Mouse (Mus musculus) CH12.LX (cell line): ENCODE measurements at regions not wholly inside any gene's neighbourhood (a gene's known extent, or its start where the extent isn't known, plus 50 kb on each side); places are given as distances from the start of the nearest gene placed in this dataset.
A peak's percentile ranks its signal among the peaks of the same experiment; 100 is the strongest.
"Not testable (repeated sequence)": the region's sequence is repeated elsewhere in the genome, so short reads cannot be mapped to it uniquely, and the experiment has no call there.

Experiments used
- DNase-seq: peaks from one replicate; pipeline ENCODE4 v3.0.0-alpha.2; 2013; ENCODE audit errors: extremely low read depth
- H3K27ac ChIP-seq: 2 replicates; pipeline ENCODE4 v1.5.1; 2012; ENCODE audit warnings: low read depth, mild to moderate bottlenecking, control low read depth, moderate library complexity; ENCODE audit not compliant: insufficient read depth
- H3K27me3 ChIP-seq: replicated peaks from 2 replicates; pipeline ENCODE3; 2012; ENCODE audit warnings: inconsistent platforms
- H3K36me3 ChIP-seq, 2 experiments: replicated peaks in 1 of 2; 2 replicates each; pipeline versions ENCODE3 to v1.6.1; 2012; ENCODE audit warnings: inconsistent platforms in 1 of 2, low read length in 1 of 2, mild to moderate bottlenecking in 1 of 2, mixed read lengths in 1 of 2, moderate library complexity in 1 of 2; ENCODE audit not compliant: control insufficient read depth in 1 of 2, insufficient read depth in 1 of 2
- H3K4me1 ChIP-seq, 2 experiments: 2 replicates each; pipeline ENCODE4 v1.6.1; 2012; ENCODE audit warnings: inconsistent platforms in 1 of 2, moderate library complexity in 1 of 2; ENCODE audit not compliant: insufficient read depth in 2 of 2, control insufficient read depth in 1 of 2
- H3K4me2 ChIP-seq: 2 replicates; pipeline ENCODE4 v1.6.1; 2012; ENCODE audit warnings: low read depth, mild to moderate bottlenecking, control low read depth; ENCODE audit not compliant: poor library complexity, insufficient read depth, severe bottlenecking
- H3K4me3 ChIP-seq, 3 experiments: fragments of 150-350 bp in 1 of 3; sonication (generic) in 1 of 3; replicated peaks in 1 of 3; 2 replicates each; pipeline versions ENCODE3 to v1.5.1; 2011 to 2012; ENCODE audit warnings: low read depth in 2 of 3, low read length in 2 of 3, mild to moderate bottlenecking in 2 of 3, moderate library complexity in 2 of 3, control low read depth in 1 of 3, improper control_type of control experiment in 1 of 3, inconsistent platforms in 1 of 3, mixed read lengths in 1 of 3; ENCODE audit not compliant: poor library complexity in 1 of 3
- H3K79me2 ChIP-seq: replicated peaks from 2 replicates; pipeline ENCODE4 v1.6.1; 2012; ENCODE audit warnings: mild to moderate bottlenecking, moderate library complexity; ENCODE audit not compliant: control insufficient read depth, poor library complexity, insufficient read depth, severe bottlenecking; ENCODE audit errors: extremely low read depth
- H3K9ac ChIP-seq: 2 replicates; pipeline ENCODE4 v1.6.1; 2012; ENCODE audit warnings: low read depth, mild to moderate bottlenecking, control low read depth, moderate library complexity; ENCODE audit not compliant: insufficient read depth
- H3K9me3 ChIP-seq: replicated peaks from 2 replicates; pipeline ENCODE3; 2012; ENCODE audit warnings: low read length, inconsistent platforms, mixed read lengths
- BHLHE40 ChIP-seq: IDR thresholded peaks from 2 replicates; pipeline ENCODE4 v1.6.1; 2011; ENCODE audit warnings: mild to moderate bottlenecking, low read depth, low read length, improper control_type of control experiment
- E2F4 ChIP-seq: IDR thresholded peaks from 2 replicates; pipeline ENCODE4 v1.6.1; 2011; ENCODE audit warnings: low read depth, low read length, improper control_type of control experiment; ENCODE audit not compliant: insufficient replicate concordance
- ETS1 ChIP-seq: conservative IDR thresholded peaks from 2 replicates; pipeline ENCODE4 v1.6.1; 2012; ENCODE audit warnings: low read depth, mild to moderate bottlenecking, inconsistent platforms, low read length, improper control_type of control experiment, moderate library complexity
- IRF4 ChIP-seq: IDR thresholded peaks from 2 replicates; pipeline ENCODE4 v1.6.1; 2014; ENCODE audit warnings: low read depth, mild to moderate bottlenecking, inconsistent platforms, low read length, improper control_type of control experiment
- KAT2A ChIP-seq: IDR thresholded peaks from 2 replicates; pipeline ENCODE4 v1.6.1; 2012; ENCODE audit warnings: low read length, improper control_type of control experiment, inconsistent platforms; ENCODE audit not compliant: insufficient replicate concordance
- MXI1 ChIP-seq: IDR thresholded peaks from 2 replicates; pipeline ENCODE4 v1.6.1; 2011; ENCODE audit warnings: mild to moderate bottlenecking, low read depth, low read length, improper control_type of control experiment
- NELFE ChIP-seq: IDR thresholded peaks from 2 replicates; pipeline ENCODE4 v1.6.1; 2011; ENCODE audit warnings: low read depth, low read length, improper control_type of control experiment
- PAX5 ChIP-seq: IDR thresholded peaks from 2 replicates; pipeline ENCODE4 v1.6.1; 2012; ENCODE audit warnings: low read length, inconsistent platforms, mixed read lengths
- POLR2AphosphoS2 ChIP-seq: IDR thresholded peaks from 2 replicates; pipeline ENCODE4 v1.6.1; 2011; ENCODE audit warnings: low read depth, low read length, improper control_type of control experiment
- RAD21 ChIP-seq: IDR thresholded peaks from 2 replicates; pipeline ENCODE4 v1.6.1; 2011; ENCODE audit warnings: low read depth, mild to moderate bottlenecking, low read length, improper control_type of control experiment, moderate library complexity
- RCOR1 ChIP-seq: conservative IDR thresholded peaks from 2 replicates; pipeline ENCODE4 v1.6.1; 2012; ENCODE audit warnings: low read depth, mild to moderate bottlenecking, inconsistent platforms, low read length, improper control_type of control experiment
- SIN3A ChIP-seq: IDR thresholded peaks from 2 replicates; pipeline ENCODE4 v1.6.1; 2012; ENCODE audit warnings: low read length, improper control_type of control experiment, inconsistent platforms
- USF1 ChIP-seq: IDR thresholded peaks from 2 replicates; pipeline ENCODE4 v1.6.1; 2014; ENCODE audit warnings: low read depth, mild to moderate bottlenecking, inconsistent platforms, low read length, improper control_type of control experiment
- ZC3H11A ChIP-seq: IDR thresholded peaks from 2 replicates; pipeline ENCODE4 v1.6.1; 2012; ENCODE audit warnings: low read depth, mild to moderate bottlenecking, inconsistent platforms, low read length, improper control_type of control experiment
- ZKSCAN1 ChIP-seq: IDR thresholded peaks from 2 replicates; pipeline ENCODE4 v1.6.1; 2012; ENCODE audit warnings: low read depth, inconsistent platforms, low read length, improper control_type of control experiment, borderline replicate concordance
- dilution Hi-C: fragments of 300-500 bp; cut with MboI; formaldehyde crosslinking; loops from 2 replicates; pipeline ENCODE4 v1.14.3; 2020; ENCODE audit warnings: low sequenced_read_pairs; ENCODE audit not compliant: extremely low pct_unique_long_range_greater_than_20kb, extremely low pct_ligation_motif_present
- in situ Hi-C: fragments of 300-500 bp; cut with MboI; formaldehyde crosslinking; loops from 3 replicates; pipeline ENCODE4 v1.14.3; 2019; ENCODE audit warnings: low sequenced_read_pairs, low pct_ligation_motif_present, low pct_unique_long_range_greater_than_20kb, mixed read lengths

GRCm38 (mm10) chr12:71714606-71715005 lies 116.3 kb upstream of the Daam1 start:
- H3K9me3 ChIP-seq, result no peaks in the 10 kb centered on the region
- no peaks in the 10 kb centered on the region for H3K4me1 ChIP-seq
- H3K79me2 ChIP-seq, result no peaks in the 10 kb centered on the region
- H3K27me3 ChIP-seq, result no peaks in the 10 kb centered on the region
- DNase-seq, result no peak
- dilution Hi-C loops, result no loop called here
- in situ Hi-C loops, result loop anchor here (25.0 kb wide), 2 partner anchors 402 to 577 kb away; partner anchors contain the start of genes 2700049A03Rik, Dact1 and Timm9
- no peak overlapping the region for H3K4me2 ChIP-seq
- no peak overlapping the region for H3K27ac ChIP-seq
- no peak overlapping the region for H3K9ac ChIP-seq
- TF ChIP-seq POLR2AphosphoS2, result no peak
- no peak for TF ChIP-seq NELFE
- TF ChIP-seq BHLHE40, result no peak
- TF ChIP-seq RAD21, result no peak
- no peak for TF ChIP-seq ZC3H11A
- TF ChIP-seq SIN3A, result no peak
- TF ChIP-seq KAT2A, result no peak
- TF ChIP-seq ETS1, result no peak
- no peak for TF ChIP-seq MXI1
- no peak for TF ChIP-seq E2F4
- no peak for TF ChIP-seq USF1
- no peak for TF ChIP-seq ZKSCAN1
- TF ChIP-seq PAX5, result no peak
- TF ChIP-seq RCOR1, result no peak
- TF ChIP-seq IRF4, result no peak
- TF ChIP-seq, all 38 proteins: peak for 0
- Histone ChIP-seq H3K36me3 (no peaks in the 10 kb centered on the region), H3K4me3 (no peak overlapping the region)

- in situ Hi-C loops, result loop anchor here (25.0 kb wide), 2 partner anchors 406 to 581 kb away; partner anchors contain the start of genes 2700049A03Rik, Dact1 and Timm9
- H3K79me2 ChIP-seq, DNase-seq, H3K27me3 ChIP-seq, dilution Hi-C loops, H3K9me3 ChIP-seq, H3K36me3 ChIP-seq, H3K4me3 ChIP-seq, H3K27ac ChIP-seq, H3K4me1 ChIP-seq, H3K9ac ChIP-seq: not testable (repeated sequence)
- peak overlapping the region; percentile 11; the same call in 1 of the 2 replicates for H3K4me2 ChIP-seq
Observed at GRCm38 (mm10) chr12:71718412-71718811, 112.5 kb upstream of the Daam1 start.
